Mouse (Mus musculus): Measurements from ENCODE around the gene Sptbn1.

The Sptbn1 gene

GRCm38 (mm10) chr11:30267892-30268647 is at the start of gene Sptbn1:
TSS of gene Sptbn1 (minus strand) at chr11:30268175.
- DNase-seq (ENCODE audit: low spot score): peak; percentile 47

- no peak for DNase-seq (ENCODE audit: low spot score)
Measured at GRCm38 (mm10) chr11:30294279-30294678, 26.3 kb upstream of the Sptbn1 start.

GRCm38 (mm10) chr11:30292221-30293160 is 24.5 kb upstream of the Sptbn1 start:
- DNase-seq (ENCODE audit: low spot score): no peak

GRCm38 (mm10) chr11:30291155-30291554 is 23.2 kb upstream of the Sptbn1 start:
- DNase-seq (ENCODE audit: low spot score): no peak

DNA sequence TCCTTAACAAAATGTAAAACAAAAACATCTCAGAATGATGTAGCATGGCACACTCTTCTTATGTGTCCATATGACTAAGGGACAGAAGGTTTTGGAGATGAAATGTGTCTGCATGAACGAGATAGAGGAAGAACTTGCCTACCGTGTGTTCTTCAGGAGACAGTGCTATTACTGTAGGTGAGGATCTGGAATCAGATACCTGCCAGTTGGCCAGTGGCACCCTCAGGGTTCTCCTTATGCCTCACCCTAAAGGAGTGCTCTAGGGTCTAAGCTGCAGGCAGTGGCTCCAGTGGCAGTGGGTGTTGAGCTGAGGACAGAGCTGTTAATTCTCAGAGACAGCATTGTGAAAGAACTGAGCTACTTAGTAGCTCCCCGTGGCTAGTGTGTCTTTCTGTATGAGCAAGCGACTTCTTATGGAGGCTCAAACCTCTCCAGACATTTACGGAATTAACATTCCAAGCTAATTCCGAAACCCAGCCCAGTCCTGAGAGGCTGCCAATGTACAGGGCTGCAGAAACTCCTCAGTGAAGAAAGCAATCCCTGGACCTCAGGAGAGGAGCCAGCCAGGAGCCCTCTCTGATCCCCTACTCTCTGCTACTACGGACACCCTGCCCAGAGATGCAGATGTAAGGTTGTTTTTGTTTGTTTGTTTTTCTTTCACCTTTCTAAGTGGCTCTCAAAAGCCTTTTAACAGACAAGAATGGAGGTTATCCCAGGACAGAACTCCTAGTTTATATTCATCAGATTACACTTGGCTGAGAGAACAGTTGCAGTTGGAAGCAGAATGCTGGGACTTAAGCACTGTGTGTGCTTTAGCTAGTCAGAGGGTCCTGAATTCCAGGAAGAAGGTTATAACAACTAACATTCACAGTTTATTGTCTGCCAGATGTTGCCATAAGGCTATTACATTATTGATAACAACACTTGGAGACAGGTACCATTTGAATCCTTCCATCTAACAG is 21.8 kb upstream of the Sptbn1 start:
- no peak for DNase-seq (ENCODE audit: low spot score)

- DNase-seq (ENCODE audit: low spot score): no peak
Measured at GRCm38 (mm10) chr11:30288075-30288474, 20.1 kb upstream of the Sptbn1 start.

DNA sequence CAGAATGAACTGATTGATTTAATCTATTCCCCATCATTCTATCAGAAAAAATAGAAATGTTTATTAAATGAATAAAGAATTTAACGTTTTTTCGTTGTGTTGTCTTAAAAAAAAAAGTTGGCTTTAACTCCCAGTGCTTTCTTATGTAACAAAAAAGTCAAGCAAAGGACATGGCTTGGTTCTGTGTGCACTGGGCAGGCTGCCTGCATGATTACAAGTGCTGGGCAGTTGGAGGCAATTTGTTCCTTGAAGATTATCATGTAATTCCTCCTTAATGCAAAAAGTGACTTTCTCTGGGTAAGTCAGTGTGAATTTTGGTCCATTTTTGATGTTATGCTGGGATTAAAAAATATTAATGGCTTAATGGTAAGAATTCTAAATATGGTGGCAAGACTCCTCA is 15.7 kb upstream of the Sptbn1 start:
- no peak for DNase-seq (ENCODE audit: low spot score)

DNA sequence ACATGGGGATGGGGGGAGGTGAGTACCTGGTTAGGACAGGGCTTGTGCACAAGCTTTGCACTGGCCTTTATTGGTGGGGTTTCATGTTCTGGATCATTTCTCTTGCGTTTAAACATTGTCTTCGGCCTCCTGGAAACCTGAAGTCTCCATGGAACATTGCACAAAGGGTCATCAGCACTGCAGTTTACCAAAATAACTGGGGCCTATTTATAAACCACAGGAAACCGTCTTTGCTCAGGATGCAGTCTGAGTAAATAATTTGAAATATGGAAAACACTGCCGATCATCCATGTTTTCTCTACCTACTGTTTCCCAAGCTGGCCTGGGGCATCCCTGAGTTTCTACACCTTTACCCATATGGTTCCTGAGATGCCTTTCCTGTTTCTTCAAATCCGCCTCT is 13.1 kb upstream of the Sptbn1 start:
- no peak for DNase-seq (ENCODE audit: low spot score)

- no peak for DNase-seq (ENCODE audit: low spot score)
Measured at GRCm38 (mm10) chr11:30279278-30279677, 11.3 kb upstream of the Sptbn1 start.

DNA sequence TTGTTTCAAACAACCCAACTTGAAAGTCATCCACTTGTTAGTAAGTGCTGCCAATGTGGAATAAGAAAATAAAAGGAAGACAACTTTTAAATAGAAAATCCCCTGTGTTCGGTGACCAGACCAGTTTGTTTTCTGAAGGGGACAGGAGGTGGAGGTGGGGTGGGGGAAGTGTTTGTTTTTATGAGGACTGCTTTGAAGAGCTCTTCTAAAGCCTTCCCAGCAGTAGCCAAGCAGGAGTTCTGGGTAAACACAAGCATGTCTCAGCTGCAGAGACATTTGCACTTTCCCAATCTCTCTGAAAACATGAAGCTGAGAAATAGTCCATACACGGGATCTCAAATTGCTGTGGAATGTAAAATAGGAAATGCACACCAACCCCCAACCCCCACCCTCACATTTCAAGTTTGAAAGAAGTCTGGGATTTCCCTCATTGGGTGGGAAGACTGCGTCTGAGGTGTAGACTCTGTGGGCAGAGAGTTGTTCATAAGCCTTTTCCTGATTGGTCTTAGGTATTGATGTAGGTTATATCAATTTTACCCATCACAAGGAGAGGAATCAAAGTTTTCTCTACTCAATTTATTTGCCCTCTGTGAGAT is 7.6 kb upstream of the Sptbn1 start:
- no peak for DNase-seq (ENCODE audit: low spot score)

GRCm38 (mm10) chr11:30269524-30269923 is 1.5 kb upstream of the Sptbn1 start:
- no peak for DNase-seq (ENCODE audit: low spot score)

- DNase-seq (ENCODE audit: low spot score): no peak
Measured at GRCm38 (mm10) chr11:30268648-30269375, 837 bp upstream of the Sptbn1 start.

GRCm38 (mm10) chr11:30267036-30267891 is 711 bp downstream of the Sptbn1 start:
- no peak for DNase-seq (ENCODE audit: low spot score)

GRCm38 (mm10) chr11:30266691-30267035 is 1.3 kb downstream of the Sptbn1 start:
- DNase-seq (ENCODE audit: low spot score): no peak

DNA sequence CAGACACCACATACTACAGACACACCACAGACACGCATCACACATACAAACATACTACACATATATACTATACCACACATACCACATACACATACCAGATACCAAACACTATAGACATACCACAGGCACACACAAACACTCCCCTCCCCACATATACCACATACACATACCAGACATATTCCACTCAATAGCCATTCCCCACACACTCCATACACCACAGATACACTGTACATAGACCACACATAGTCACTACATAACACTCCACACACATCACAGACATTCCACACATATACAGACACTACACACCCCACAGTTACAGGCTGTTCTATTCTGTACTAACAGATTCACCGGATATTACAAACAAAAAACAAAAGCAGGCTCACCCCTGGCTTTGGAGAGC is 2.3 kb downstream of the Sptbn1 start:
- DNase-seq (ENCODE audit: low spot score): no peak

GRCm38 (mm10) chr11:30263627-30264026 is 4.3 kb downstream of the Sptbn1 start:
- DNase-seq (ENCODE audit: low spot score): no peak

- DNase-seq (ENCODE audit: low spot score): no peak
Measured at GRCm38 (mm10) chr11:30258739-30259350, 9.1 kb downstream of the Sptbn1 start.

DNA sequence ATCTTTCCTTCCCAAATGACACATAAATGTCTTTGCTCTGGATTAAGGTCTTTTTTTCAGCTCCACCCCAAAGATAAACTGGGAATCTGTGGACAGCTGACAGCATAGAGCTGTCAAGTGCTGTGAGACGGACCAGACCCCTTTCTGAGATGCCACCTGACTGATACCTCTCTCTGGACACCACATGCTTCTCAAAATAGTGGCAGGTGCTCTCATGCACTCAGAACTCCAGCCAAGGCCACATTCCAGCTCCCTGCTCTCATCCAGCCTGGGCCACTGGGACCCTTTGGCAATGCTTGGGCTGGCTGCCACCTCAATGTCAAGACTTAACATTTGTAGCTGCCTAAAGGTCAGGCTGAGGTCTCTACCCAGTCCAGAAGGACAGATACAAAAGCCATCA is 10.2 kb downstream of the Sptbn1 start:
- DNase-seq (ENCODE audit: low spot score): no peak

- no peak for DNase-seq (ENCODE audit: low spot score)
Measured at GRCm38 (mm10) chr11:30257085-30257484, 10.9 kb downstream of the Sptbn1 start.

- DNase-seq (ENCODE audit: low spot score): no peak
Measured at GRCm38 (mm10) chr11:30256491-30256890, 11.5 kb downstream of the Sptbn1 start.
